Mouse (Mus musculus) liver, postnatal 0 days (tissue): ENCODE measurements around the gene Glrb. TPM values are rescaled to one million over a fixed set of nuclear protein-coding genes. Genes with fewer than 3 reads are reported as not detected.

Experiments
- ATAC-seq: fragments of 200-750 bp; cut with Nextera tagmentation; 2 replicates; pipeline ENCODE4 v1.8.0; 2017; ENCODE audit warnings: mild to moderate bottlenecking, moderate library complexity
- DNase-seq: peaks from one replicate; pipeline ENCODE4 v3.0.0-alpha.2; 2016
- H3K27ac ChIP-seq: fragments of 300-500 bp; sonication (generic); 2 replicates; pipeline ENCODE4 v1.5.1; 2014; ENCODE audit warnings: antibody characterized with exemption, moderate library complexity, mild to moderate bottlenecking, low read depth
- H3K27me3 ChIP-seq: fragments of 300-500 bp; sonication (generic); 2 replicates; pipeline ENCODE4 v1.6.1; 2014; ENCODE audit warnings: low read length, control low read depth, mixed read lengths; ENCODE audit not compliant: insufficient read depth
- H3K36me3 ChIP-seq: fragments of 300-500 bp; sonication (generic); replicated peaks from 2 replicates; pipeline ENCODE4 v1.6.1; 2014; ENCODE audit warnings: mild to moderate bottlenecking, control low read depth, low read length, moderate library complexity, mixed read lengths; ENCODE audit not compliant: insufficient read depth
- H3K4me1 ChIP-seq: fragments of 300-500 bp; sonication (generic); 2 replicates; pipeline ENCODE4 v1.6.1; 2014; ENCODE audit warnings: antibody characterized with exemption, mild to moderate bottlenecking, control low read depth; ENCODE audit not compliant: insufficient read depth
- H3K4me2 ChIP-seq: fragments of 300-500 bp; sonication (generic); 2 replicates; pipeline ENCODE4 v1.6.1; 2014; ENCODE audit warnings: low read depth, mild to moderate bottlenecking, low read length, moderate library complexity, mixed read lengths
- H3K4me3 ChIP-seq: fragments of 300-500 bp; sonication (generic); 2 replicates; pipeline ENCODE4 v1.5.1; 2014; ENCODE audit warnings: low read depth, low read length
- H3K9ac ChIP-seq: fragments of 300-500 bp; sonication (generic); replicated peaks from 2 replicates; pipeline ENCODE4 v1.6.1; 2014; ENCODE audit warnings: mild to moderate bottlenecking, moderate library complexity
- H3K9me3 ChIP-seq: fragments of 300-500 bp; sonication (generic); 2 replicates; pipeline ENCODE4 v1.6.1; 2016; ENCODE audit warnings: mild to moderate bottlenecking, control low read depth, low read length, mixed read lengths
- CTCF ChIP-seq: sonication (generic); IDR thresholded peaks from 2 replicates; pipeline ENCODE4 v1.5.1; 2016; ENCODE audit warnings: antibody characterized with exemption, low read depth
- EP300 ChIP-seq: IDR thresholded peaks from 2 replicates; pipeline ENCODE4 v1.6.1; 2016; ENCODE audit warnings: antibody characterized with exemption, low read depth, mild to moderate bottlenecking
- WGBS: fragments of 180-500 bp; shearing (Covaris S2); extraction: QIAGEN DNeasy Blood & Tissue Kit; methylation state at CpG from one replicate; pipeline ENCODE4 v1.1.7; 2014; ENCODE audit not compliant: insufficient replicate concordance; 5-methylcytosine and 5-hydroxymethylcytosine counted together
- polyA plus RNA-seq: library from polyadenylated mRNA; unstranded; fragments of >200 nt; fragmentation: Nextera tagmentation; extraction: Ambion mirVana; gene quantifications from 2 replicates; pipeline ENCODE4 v1.2.1, GENCODE M21; 2015

The Glrb gene
- polyA plus RNA-seq, 1 experiment from 2014 or later, result 0.05 TPM

GRCm38 (mm10) chr3:80845634-80846033, 67.8 kb downstream of the Glrb start:
- no peak for TF ChIP-seq CTCF
- no peak for TF ChIP-seq EP300
- Histone ChIP-seq H3K4me2 (no peak overlapping the region), H3K27ac (no peak overlapping the region), H3K4me1 (no peaks in the 10 kb centered on the region), H3K9me3 (no peaks in the 10 kb centered on the region), H3K4me3 (no peak overlapping the region), H3K9ac (no peak overlapping the region), H3K36me3 (no peaks in the 10 kb centered on the region), H3K27me3 (no peaks in the 10 kb centered on the region)
- ATAC-seq (no peak), DNase-seq (no peak)
- 67% methylated on average over 2 of the region's 2 CpGs for WGBS

DNA sequence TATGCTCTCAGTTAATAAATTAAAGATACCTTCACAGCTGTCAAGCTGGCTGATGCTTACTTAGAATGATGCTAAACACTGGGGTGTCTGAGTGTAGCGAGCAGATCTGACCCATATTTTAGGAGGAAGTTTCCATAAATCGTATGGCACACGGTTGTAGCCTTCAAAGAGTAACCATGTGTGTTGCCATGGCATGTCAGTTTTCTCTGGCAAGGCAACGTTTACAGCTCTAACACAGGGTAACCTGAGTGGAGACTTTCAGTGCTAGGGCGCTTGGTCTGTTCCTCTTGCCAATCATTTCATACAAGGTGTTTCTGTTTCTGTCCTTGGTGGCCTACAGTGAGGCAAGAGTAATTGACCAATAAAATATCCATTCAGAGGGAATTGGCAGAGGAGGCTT, 73.6 kb downstream of the Glrb start:
- no peak overlapping the region for H3K9ac ChIP-seq
- no peaks in the 10 kb centered on the region for H3K27me3 ChIP-seq
- WGBS, result 68% methylated on average over 5 of the region's 5 CpGs
- DNase-seq (no peak), ATAC-seq (no peak)
- no peaks in the 10 kb centered on the region for H3K9me3 ChIP-seq
- H3K36me3 ChIP-seq, result no peaks in the 10 kb centered on the region
- no peaks in the 10 kb centered on the region for H3K4me1 ChIP-seq
- TF ChIP-seq EP300, result no peak
- H3K4me2 ChIP-seq, result no peak overlapping the region
- no peak overlapping the region for H3K27ac ChIP-seq
- H3K4me3 ChIP-seq, result no peak overlapping the region

DNA sequence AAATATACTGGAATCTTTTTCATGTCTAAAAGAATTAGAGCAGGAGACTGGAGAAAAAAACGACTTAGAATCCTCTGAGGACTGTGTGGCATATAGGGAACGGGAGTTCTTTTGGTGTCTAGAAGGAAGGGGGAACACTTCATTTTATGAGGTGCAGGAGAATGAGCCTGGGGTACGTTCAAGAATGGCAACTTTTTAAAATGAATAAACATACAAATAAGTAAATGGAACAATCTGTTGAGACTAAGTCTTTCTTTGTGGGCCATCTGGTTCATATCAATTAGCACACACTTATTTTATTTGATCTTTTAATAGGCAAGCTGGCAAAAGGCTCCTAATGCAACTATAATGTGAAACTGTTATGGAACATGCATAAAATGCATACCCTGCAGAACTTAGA, 75.9 kb downstream of the Glrb start:
- DNase-seq, result no peak
- WGBS, result 47% methylated on average over 3 of the region's 3 CpGs

GRCm38 (mm10) chr3:80823975-80824374, 89.5 kb downstream of the Glrb start:
- 41% methylated on average over 1 of the region's 1 CpGs for WGBS
- no peak overlapping the region for H3K4me3 ChIP-seq
- no peaks in the 10 kb centered on the region for H3K9me3 ChIP-seq
- no peak overlapping the region for H3K4me2 ChIP-seq
- H3K9ac ChIP-seq, result no peak overlapping the region
- H3K27me3 ChIP-seq, result no peaks in the 10 kb centered on the region
- no peak for DNase-seq
- ATAC-seq, result no peak
- no peak overlapping the region for H3K27ac ChIP-seq
- TF ChIP-seq CTCF (no peak), EP300 (no peak)
- no peaks in the 10 kb centered on the region for H3K4me1 ChIP-seq
- H3K36me3 ChIP-seq, result no peaks in the 10 kb centered on the region

More for the DNA sequence above, 75.9 kb downstream of the Glrb start:
- no peak overlapping the region for H3K4me3 ChIP-seq
- H3K9me3 ChIP-seq, result no peaks in the 10 kb centered on the region
- H3K4me2 ChIP-seq, result no peak overlapping the region
- ATAC-seq, result no peak
- H3K27me3 ChIP-seq, result no peaks in the 10 kb centered on the region
- no peaks in the 10 kb centered on the region for H3K36me3 ChIP-seq
- H3K4me1 ChIP-seq, result no peaks in the 10 kb centered on the region
- no peak overlapping the region for H3K9ac ChIP-seq
- TF ChIP-seq CTCF, result no peak
- no peak for TF ChIP-seq EP300
- H3K27ac ChIP-seq, result no peak overlapping the region

DNA sequence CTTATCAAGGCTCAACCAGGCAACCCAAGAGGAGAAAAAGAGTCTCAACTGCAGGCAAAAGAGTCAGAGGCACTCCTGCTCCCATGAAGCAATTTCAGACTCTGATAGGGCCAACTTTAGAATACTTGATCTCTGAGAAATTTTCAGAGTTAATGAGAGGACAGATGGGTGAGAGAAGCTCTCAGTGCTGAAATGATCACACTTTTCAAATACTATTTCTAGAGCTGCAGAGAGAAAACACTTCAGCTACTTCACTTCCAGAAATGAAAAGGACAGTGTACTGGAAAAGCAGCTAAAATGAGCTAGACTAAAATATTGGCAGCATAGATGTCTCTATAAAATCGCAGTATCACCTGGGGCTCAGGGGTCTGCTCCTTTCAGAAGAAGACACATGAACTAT, 94.8 kb downstream of the Glrb start:
- no peak overlapping the region for H3K4me2 ChIP-seq
- no peak for ATAC-seq
- no peak overlapping the region for H3K27ac ChIP-seq
- no peaks in the 10 kb centered on the region for H3K9me3 ChIP-seq
- WGBS, result 69% methylated on average over 1 of the region's 1 CpGs
- no peaks in the 10 kb centered on the region for H3K27me3 ChIP-seq
- no peaks in the 10 kb centered on the region for H3K36me3 ChIP-seq
- no peak overlapping the region for H3K9ac ChIP-seq
- no peak overlapping the region for H3K4me3 ChIP-seq
- no peaks in the 10 kb centered on the region for H3K4me1 ChIP-seq
- DNase-seq, result no peak
- TF ChIP-seq CTCF, result no peak
- TF ChIP-seq EP300, result no peak

DNA sequence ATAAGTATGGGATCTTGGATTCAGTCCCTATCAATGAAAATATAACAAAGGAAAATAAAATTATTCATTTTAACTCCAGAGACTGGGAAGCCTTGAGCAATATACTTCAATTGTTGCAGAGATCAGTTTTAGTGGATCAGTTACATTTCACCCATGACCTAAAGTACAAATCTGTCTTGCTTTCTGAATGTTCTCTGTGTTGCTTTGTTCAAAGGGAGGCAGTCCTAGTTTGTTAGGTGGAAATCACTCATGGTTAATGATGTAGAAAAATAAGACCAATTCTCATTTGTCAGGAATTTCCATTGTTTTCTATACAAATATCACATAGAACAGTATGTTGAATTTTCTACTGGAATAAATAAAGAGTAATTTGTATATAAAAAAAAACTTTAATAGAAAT, 99.7 kb downstream of the Glrb start:
- no peaks in the 10 kb centered on the region for H3K36me3 ChIP-seq
- H3K27ac ChIP-seq, result no peak overlapping the region
- H3K4me3 ChIP-seq, result no peak overlapping the region
- DNase-seq, result no peak
- ATAC-seq, result no peak
- no peaks in the 10 kb centered on the region for H3K4me1 ChIP-seq
- H3K27me3 ChIP-seq, result no peaks in the 10 kb centered on the region
- TF ChIP-seq CTCF, result no peak
- no peak for TF ChIP-seq EP300
- H3K4me2 ChIP-seq, result no peak overlapping the region
- H3K9ac ChIP-seq, result no peak overlapping the region
- H3K9me3 ChIP-seq, result no peaks in the 10 kb centered on the region

GRCm38 (mm10) chr3:80812237-80812636, 101.2 kb downstream of the Glrb start:
- WGBS, result 47% methylated on average over 3 of the region's 3 CpGs
- no peaks in the 10 kb centered on the region for H3K27me3 ChIP-seq
- no peak overlapping the region for H3K9ac ChIP-seq
- no peak overlapping the region for H3K4me3 ChIP-seq
- H3K36me3 ChIP-seq, result no peaks in the 10 kb centered on the region
- TF ChIP-seq CTCF (no peak), EP300 (no peak)
- no peaks in the 10 kb centered on the region for H3K9me3 ChIP-seq
- H3K4me1 ChIP-seq, result no peaks in the 10 kb centered on the region
- H3K4me2 ChIP-seq, result no peak overlapping the region
- H3K27ac ChIP-seq, result no peak overlapping the region
- no peak for DNase-seq
- ATAC-seq, result no peak
